Mouse (Mus musculus) embryonic facial prominence, embryonic 12.5 days (tissue): ENCODE measurements at regions not wholly inside any gene's neighbourhood (a gene's known extent, or its start where the extent isn't known, plus 50 kb on each side); places are given as distances from the start of the nearest gene placed in this dataset.

Source experiments
- ATAC-seq: fragments of 200-750 bp; cut with Nextera tagmentation; 2 replicates; pipeline ENCODE4 v1.8.0; 2017; ENCODE audit not compliant: insufficient number of reproducible peaks, insufficient read depth, low FRiP score, low TSS enrichment
- H3K27ac ChIP-seq: fragments of 300-500 bp; sonication (generic); 2 replicates; pipeline ENCODE4 v1.5.1; 2016; ENCODE audit warnings: mild to moderate bottlenecking
- H3K27me3 ChIP-seq: fragments of 300-500 bp; sonication (generic); 2 replicates; pipeline ENCODE4 v1.6.1; 2016; ENCODE audit warnings: mild to moderate bottlenecking, moderate library complexity
- H3K36me3 ChIP-seq: fragments of 300-500 bp; sonication (generic); 2 replicates; pipeline ENCODE4 v1.6.1; 2016; ENCODE audit warnings: mild to moderate bottlenecking
- H3K4me1 ChIP-seq: fragments of 300-500 bp; sonication (generic); 2 replicates; pipeline ENCODE4 v1.6.1; 2016
- H3K4me2 ChIP-seq: fragments of 300-500 bp; sonication (generic); replicated peaks from 2 replicates; pipeline ENCODE4 v1.6.1; 2016; ENCODE audit warnings: mild to moderate bottlenecking, moderate library complexity
- H3K4me3 ChIP-seq: fragments of 300-500 bp; sonication (generic); 2 replicates; pipeline ENCODE4 v1.5.1; 2016; ENCODE audit warnings: mild to moderate bottlenecking
- H3K9ac ChIP-seq: fragments of 300-500 bp; sonication (generic); 2 replicates; pipeline ENCODE4 v1.6.1; 2016; ENCODE audit warnings: mild to moderate bottlenecking, moderate library complexity
- H3K9me3 ChIP-seq: fragments of 300-500 bp; sonication (generic); 2 replicates; pipeline ENCODE4 v1.6.1; 2016; ENCODE audit warnings: mild to moderate bottlenecking, moderate library complexity
- WGBS: fragments of 180-500 bp; shearing (Covaris S2); methylation state at CpG from one replicate; pipeline ENCODE4 v1.1.7; 2016; 5-methylcytosine and 5-hydroxymethylcytosine counted together

DNA sequence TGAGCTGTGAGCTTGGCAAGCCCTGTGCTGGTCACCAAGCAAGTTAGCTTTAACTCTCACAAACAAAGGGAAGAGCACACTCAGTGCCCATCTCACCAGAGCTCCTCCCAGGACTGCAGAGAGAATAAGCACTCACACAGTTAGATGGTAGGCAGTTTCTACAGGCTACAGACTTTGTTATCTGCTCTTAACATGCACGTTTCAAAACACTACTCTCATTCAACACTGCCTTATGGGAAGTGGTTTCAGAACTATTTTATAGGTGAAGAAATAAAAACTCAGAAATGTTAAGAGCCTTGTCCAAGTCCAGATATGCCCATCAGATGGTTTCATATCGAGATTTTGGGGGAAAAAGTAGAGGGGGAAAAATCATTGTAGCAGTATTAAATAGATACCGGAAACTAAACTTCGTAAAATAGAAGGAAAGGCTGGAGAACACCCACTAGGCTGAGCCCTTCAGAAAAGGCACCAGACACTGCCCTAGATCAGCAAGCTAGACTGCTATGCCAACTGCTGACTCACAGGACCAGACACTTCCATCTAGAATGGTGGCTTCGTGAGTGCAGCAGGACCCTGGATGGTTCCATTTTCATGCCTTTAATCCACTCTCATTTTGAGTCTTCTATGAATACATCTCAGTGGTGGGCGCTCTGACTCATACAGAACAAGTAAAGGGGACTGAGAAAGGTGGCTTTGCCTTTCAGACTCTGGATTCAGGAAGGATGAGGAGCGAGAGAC, 51.3 kb upstream of the Serbp1 start:
- Histone ChIP-seq H3K9ac (no peak overlapping the region), H3K27me3 (no peaks in the 10 kb centered on the region), H3K4me2 (no peak overlapping the region), H3K4me1 (no peaks in the 10 kb centered on the region), H3K36me3 (no peaks in the 10 kb centered on the region), H3K27ac (no peak overlapping the region), H3K9me3 (no peaks in the 10 kb centered on the region), H3K4me3 (no peak overlapping the region)
- no peak for ATAC-seq
- 78% methylated on average over 7 of the region's 7 CpGs for WGBS

DNA sequence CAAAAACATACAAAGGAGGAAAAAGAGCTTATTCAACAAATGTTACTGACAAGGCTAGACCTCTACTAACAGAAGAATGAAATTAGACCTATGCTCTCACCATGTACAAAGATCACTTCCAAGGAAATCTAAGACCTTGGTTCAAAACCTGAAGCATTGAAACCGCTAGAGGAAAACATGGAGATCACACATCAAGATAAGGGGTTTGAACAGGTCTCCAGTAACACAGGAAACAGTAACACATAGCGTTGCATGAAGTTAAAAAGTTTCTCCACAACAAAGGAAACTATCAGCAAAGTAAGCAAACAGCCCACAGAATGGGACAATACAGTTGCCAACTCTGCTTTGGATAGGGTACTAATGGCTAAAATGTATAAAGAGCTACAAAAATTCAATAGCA, 53.3 kb upstream of the Serbp1 start:
- Histone ChIP-seq H3K4me3 (no peak overlapping the region), H3K9ac (no peak overlapping the region), H3K27ac (no peak overlapping the region), H3K27me3 (no peaks in the 10 kb centered on the region), H3K4me1 (no peaks in the 10 kb centered on the region), H3K4me2 (no peak overlapping the region), H3K36me3 (no peaks in the 10 kb centered on the region), H3K9me3 (no peaks in the 10 kb centered on the region)
- WGBS = 69% methylated on average over 2 of the region's 2 CpGs
- ATAC-seq = no peak

DNA sequence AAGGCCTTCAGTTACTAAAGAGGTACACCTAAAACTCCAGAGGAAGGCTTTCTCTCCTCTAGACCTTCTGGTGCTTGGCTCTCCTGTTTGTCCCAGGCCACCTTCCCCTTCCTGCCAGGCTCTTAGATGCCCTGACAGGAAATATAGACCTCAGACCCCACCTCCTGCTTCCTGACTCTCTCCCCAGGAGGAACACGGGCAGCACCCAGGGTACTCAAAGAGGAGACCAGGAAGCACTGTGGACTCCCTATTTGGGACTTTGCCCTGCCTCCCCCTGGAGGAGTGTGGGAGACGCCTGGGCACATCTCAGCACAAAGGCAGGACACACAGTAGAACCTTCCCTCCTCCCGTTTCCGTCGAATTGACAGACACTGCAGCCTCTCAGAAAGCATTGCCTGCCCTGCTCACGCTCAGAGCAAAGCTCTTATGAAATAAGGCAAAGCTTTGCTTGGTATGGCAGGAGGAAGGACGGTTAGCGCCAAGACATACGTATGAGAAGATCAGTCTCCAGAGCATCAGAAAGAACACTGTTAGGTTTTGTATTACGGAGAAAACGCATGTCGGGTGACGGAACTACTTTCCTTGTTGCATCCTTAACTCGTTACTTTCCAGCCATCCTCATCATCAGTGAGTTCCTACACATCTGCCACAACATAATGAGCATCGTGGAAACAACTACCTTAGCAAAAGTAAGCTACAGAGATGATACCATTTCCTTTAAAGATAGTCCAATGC, 54.3 kb upstream of the Serbp1 start:
- Histone ChIP-seq H3K4me1 (no peaks in the 10 kb centered on the region), H3K36me3 (no peaks in the 10 kb centered on the region), H3K9me3 (no peaks in the 10 kb centered on the region), H3K4me3 (no peak overlapping the region), H3K4me2 (no peak overlapping the region), H3K27me3 (no peaks in the 10 kb centered on the region), H3K9ac (no peak overlapping the region), H3K27ac (no peak overlapping the region)
- ATAC-seq = no peak
- 78% methylated on average over 15 of the region's 15 CpGs for WGBS

GRCm38 (mm10) chr6:67182453-67182852, 55.5 kb upstream of the Serbp1 start:
- no peak overlapping the region for H3K27ac ChIP-seq
- no peak for ATAC-seq
- H3K9ac ChIP-seq = no peak overlapping the region
- H3K4me3 ChIP-seq = no peak overlapping the region
- H3K36me3 ChIP-seq = no peaks in the 10 kb centered on the region
- whole genome bisulfite sequencing = 84% methylated on average over 2 of the region's 2 CpGs
- H3K4me1 ChIP-seq = no peaks in the 10 kb centered on the region
- no peaks in the 10 kb centered on the region for H3K9me3 ChIP-seq
- H3K4me2 ChIP-seq = no peak overlapping the region
- H3K27me3 ChIP-seq = no peaks in the 10 kb centered on the region

DNA sequence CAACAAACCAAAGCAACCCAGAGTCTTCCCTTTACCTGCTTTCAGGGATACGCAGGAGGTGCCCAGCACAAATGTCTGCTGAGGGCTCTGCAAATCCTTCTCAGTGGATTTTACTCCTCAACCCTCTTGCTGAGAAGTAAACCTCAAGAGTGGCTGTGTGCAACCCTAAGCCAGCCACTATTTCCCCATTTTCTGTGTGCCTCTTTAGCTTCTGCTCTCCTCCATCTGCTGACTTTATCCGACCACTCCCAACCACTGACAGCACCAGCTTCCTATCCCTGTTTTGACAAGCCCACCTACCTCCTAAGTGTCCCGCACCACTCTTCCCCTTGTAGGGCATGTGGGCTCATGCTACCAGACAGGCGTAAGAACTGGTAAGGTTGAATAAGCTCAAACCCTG, 56.5 kb upstream of the Serbp1 start:
- no peaks in the 10 kb centered on the region for H3K4me1 ChIP-seq
- H3K9me3 ChIP-seq = no peaks in the 10 kb centered on the region
- no peak overlapping the region for H3K27ac ChIP-seq
- 79% methylated on average over 4 of the region's 4 CpGs for WGBS
- H3K27me3 ChIP-seq = no peaks in the 10 kb centered on the region
- H3K9ac ChIP-seq = no peak overlapping the region
- no peak overlapping the region for H3K4me2 ChIP-seq
- no peak for ATAC-seq
- no peak overlapping the region for H3K4me3 ChIP-seq
- no peaks in the 10 kb centered on the region for H3K36me3 ChIP-seq

DNA sequence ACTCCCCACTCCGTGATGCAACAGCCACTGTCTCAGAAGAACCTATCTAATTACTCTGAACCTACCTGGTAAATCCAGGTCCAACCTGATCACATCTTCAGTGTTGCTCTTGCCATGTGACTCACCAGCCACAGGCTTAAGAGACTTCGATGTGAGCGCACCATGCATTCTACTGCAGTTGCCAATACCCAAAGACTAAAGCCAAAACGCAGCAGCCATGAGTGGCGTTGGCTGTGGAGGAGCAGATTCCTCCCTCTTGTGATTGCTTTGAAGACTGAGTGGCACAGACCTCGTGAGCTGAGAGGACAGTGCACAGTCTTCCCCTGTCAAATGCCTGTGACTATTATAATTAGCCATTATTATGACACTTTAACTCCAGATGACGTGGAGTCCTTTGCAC, 58.6 kb upstream of the Serbp1 start:
- no peak overlapping the region for H3K4me3 ChIP-seq
- H3K9ac ChIP-seq = no peak overlapping the region
- no peaks in the 10 kb centered on the region for H3K9me3 ChIP-seq
- no peak overlapping the region for H3K4me2 ChIP-seq
- H3K27ac ChIP-seq = no peak overlapping the region
- H3K4me1 ChIP-seq = no peaks in the 10 kb centered on the region
- no peaks in the 10 kb centered on the region for H3K27me3 ChIP-seq
- no peaks in the 10 kb centered on the region for H3K36me3 ChIP-seq
- ATAC-seq = no peak
- 76% methylated on average over 7 of the region's 7 CpGs for WGBS

DNA sequence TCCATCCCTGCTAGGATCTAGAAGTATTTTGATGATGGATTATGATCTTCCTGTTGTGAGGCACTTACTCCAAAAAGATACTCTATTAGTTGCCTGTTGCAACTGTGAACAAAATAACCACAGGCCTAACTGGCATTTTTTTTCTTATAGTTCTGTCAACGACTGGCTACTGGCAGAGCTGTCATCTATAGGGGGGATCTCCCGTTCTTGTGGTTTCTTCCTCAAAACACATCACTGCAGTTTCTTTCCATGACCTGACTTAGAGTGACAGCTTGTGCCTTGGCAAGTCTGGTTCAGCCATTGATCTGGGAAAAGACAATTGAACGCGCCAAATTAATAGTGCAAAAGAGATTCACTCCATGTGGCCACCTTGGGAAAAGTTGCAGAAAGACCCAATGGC, 59.4 kb upstream of the Serbp1 start:
- H3K4me1 ChIP-seq = no peaks in the 10 kb centered on the region
- no peak overlapping the region for H3K4me3 ChIP-seq
- H3K9me3 ChIP-seq = no peaks in the 10 kb centered on the region
- H3K4me2 ChIP-seq = no peak overlapping the region
- 85% methylated on average over 4 of the region's 4 CpGs for WGBS
- ATAC-seq = no peak
- H3K27ac ChIP-seq = no peak overlapping the region
- H3K9ac ChIP-seq = no peak overlapping the region
- H3K36me3 ChIP-seq = no peaks in the 10 kb centered on the region
- H3K27me3 ChIP-seq = no peaks in the 10 kb centered on the region

DNA sequence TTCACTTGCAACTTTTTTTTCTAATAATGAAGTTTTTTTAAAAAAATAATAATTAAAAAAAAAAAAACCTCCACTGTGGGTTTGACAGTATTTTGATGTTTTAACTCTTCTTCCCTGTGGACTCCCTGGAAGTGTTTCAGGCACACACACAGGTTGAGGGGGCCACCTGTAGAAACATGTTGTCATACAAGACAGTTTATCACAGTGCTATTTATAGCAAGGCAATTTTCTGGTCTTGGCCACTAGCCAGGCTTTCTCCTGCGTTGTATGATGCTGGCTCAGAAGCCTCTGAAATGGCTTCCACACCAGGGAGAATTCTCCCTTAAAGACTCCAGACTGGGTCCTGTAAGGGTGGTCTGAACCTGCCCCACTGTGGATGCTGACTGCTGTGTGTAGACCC, 59.9 kb upstream of the Serbp1 start:
- WGBS = 53% methylated on average over 1 of the region's 1 CpGs
- no peak for ATAC-seq

GRCm38 (mm10) chr6:67170674-67170946, 67.4 kb upstream of the Serbp1 start:
- Histone ChIP-seq H3K9ac (no peak overlapping the region), H3K4me3 (no peak overlapping the region), H3K4me1 (no peaks in the 10 kb centered on the region), H3K27me3 (no peaks in the 10 kb centered on the region), H3K4me2 (peak overlapping the region; percentile 34), H3K27ac (peak overlapping the region; percentile 46), H3K36me3 (no peaks in the 10 kb centered on the region), H3K9me3 (no peaks in the 10 kb centered on the region)
- ATAC-seq = 0 out of 2 replicates have a peak, but pooled peaks have one; percentile 36
- 70% methylated on average over 5 of the region's 5 CpGs for WGBS

More for the DNA sequence above, 59.9 kb upstream of the Serbp1 start:
- H3K4me1 ChIP-seq = no peaks in the 10 kb centered on the region
- no peak overlapping the region for H3K4me2 ChIP-seq
- H3K9me3 ChIP-seq = no peaks in the 10 kb centered on the region
- no peaks in the 10 kb centered on the region for H3K27me3 ChIP-seq
- H3K4me3 ChIP-seq = no peak overlapping the region
- H3K9ac ChIP-seq = no peak overlapping the region
- H3K27ac ChIP-seq = no peak overlapping the region
- H3K36me3 ChIP-seq = no peaks in the 10 kb centered on the region

- no peaks in the 10 kb centered on the region for H3K9me3 ChIP-seq
- H3K4me2 ChIP-seq = peak overlapping the region; percentile 34
- H3K4me1 ChIP-seq = no peaks in the 10 kb centered on the region
- peak; percentile 65; the same call in 1 of the 2 replicates for ATAC-seq
- no peak overlapping the region for H3K4me3 ChIP-seq
- H3K36me3 ChIP-seq = no peaks in the 10 kb centered on the region
- WGBS = 42% methylated on average over 13 of the region's 13 CpGs
- H3K27me3 ChIP-seq = no peaks in the 10 kb centered on the region
- H3K9ac ChIP-seq = no peak overlapping the region
- peak overlapping the region; percentile 46 for H3K27ac ChIP-seq
Observed at GRCm38 (mm10) chr6:67169873-67170673, 67.9 kb upstream of the Serbp1 start.

DNA sequence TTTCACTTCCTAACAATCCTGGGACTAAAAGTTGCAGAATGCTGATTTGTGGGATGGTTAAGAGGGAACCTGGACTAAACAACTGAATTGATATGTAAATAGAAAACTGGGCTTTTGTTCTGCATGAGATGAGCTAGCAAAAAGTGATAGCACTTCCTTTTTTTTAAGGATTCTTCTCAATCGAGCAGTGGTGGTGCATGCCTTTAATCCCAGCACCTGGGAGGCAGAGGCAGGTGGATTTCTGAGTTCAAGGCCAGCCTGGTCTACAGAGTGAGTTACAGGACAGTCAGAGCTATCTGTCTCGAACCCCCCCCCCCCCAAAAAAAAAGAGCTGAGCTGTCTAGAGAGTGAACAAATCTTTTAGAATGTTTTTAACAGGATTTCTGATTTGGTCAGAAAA, 69.2 kb upstream of the Serbp1 start:
- Histone ChIP-seq H3K4me1 (no peaks in the 10 kb centered on the region), H3K36me3 (no peaks in the 10 kb centered on the region), H3K9me3 (no peaks in the 10 kb centered on the region), H3K4me3 (peak overlapping the region; percentile 34), H3K4me2 (peak overlapping the region; percentile 47), H3K27me3 (no peaks in the 10 kb centered on the region), H3K9ac (0 out of 2 replicates have a peak overlapping the region, but pooled peaks have one; percentile 15), H3K27ac (no peak overlapping the region)
- WGBS = 31% methylated on average over 2 of the region's 2 CpGs
- no peak for ATAC-seq
